Mouse (Mus musculus) megakaryocyte, embryonic 14.5 days (primary cell): ENCODE data around the gene Slc36a2.

Source experiments
- FLI1 ChIP-seq: IDR thresholded peaks from 2 replicates; pipeline ENCODE4 v1.6.1; 2012; ENCODE audit warnings: low read length, inconsistent platforms, mixed read lengths
- GATA1 ChIP-seq: IDR thresholded peaks from 3 replicates; pipeline ENCODE4 v1.6.1; 2012; ENCODE audit warnings: mixed read lengths, low read length, inconsistent platforms, borderline replicate concordance

GRCm38 (mm10) chr11:55109521-55110300 lies 75.2 kb downstream of the Slc36a2 start:
- TF ChIP-seq GATA1 (no peak), FLI1 (no peak)
